Mouse (Mus musculus) brain, embryonic 14.5 days (tissue): ENCODE data around the gene Lhfpl5.

Experiments used
- CTCF ChIP-seq: fragments of 200-500 bp; IDR thresholded peaks from 2 replicates; pipeline ENCODE4 v1.5.1; 2012; ENCODE audit warnings: inconsistent platforms, mild to moderate bottlenecking, moderate library complexity, borderline replicate concordance; ENCODE audit not compliant: insufficient read depth, insufficient read length; ENCODE audit errors: extremely low read depth
- POLR2A ChIP-seq: fragments of 200-500 bp; IDR thresholded peaks from 2 replicates; pipeline ENCODE4 v1.6.1; 2012; ENCODE audit warnings: mild to moderate bottlenecking, inconsistent platforms, borderline replicate concordance; ENCODE audit not compliant: poor library complexity, insufficient read depth, insufficient read length, severe bottlenecking; ENCODE audit errors: extremely low read depth

GRCm38 (mm10) chr17:28548550-28548949 is 26.9 kb upstream of the Lhfpl5 start:
- TF ChIP-seq CTCF (no peak), POLR2A (no peak)
